Mouse (Mus musculus) frontal cortex, postnatal 10 days (tissue): ENCODE measurements at regions not wholly inside any gene's neighbourhood (a gene's known extent, or its start where the extent isn't known, plus 50 kb on each side); places are given as distances from the start of the nearest gene placed in this dataset.

ENCODE experiments used
- DNase-seq, 2 experiments: peaks; one replicate each; pipeline ENCODE4 v3.0.0; 2022; ENCODE audit warnings: low spot score in 2 of 2, mixed read lengths in 1 of 2

GRCm38 (mm10) chr2:45630081-45630480 is 512.9 kb upstream of the Zeb2 start:
- no peak for DNase-seq

GRCm38 (mm10) chr2:45629616-45630015 is 512.4 kb upstream of the Zeb2 start:
- DNase-seq: no peak

- no peak for DNase-seq
Observed at GRCm38 (mm10) chr2:45623056-45623455, 505.9 kb upstream of the Zeb2 start.

GRCm38 (mm10) chr2:45608926-45609325 is 491.7 kb upstream of the Zeb2 start:
- DNase-seq: no peak

- no peak for DNase-seq
Observed at GRCm38 (mm10) chr2:45607393-45607792, 490.2 kb upstream of the Zeb2 start.

- DNase-seq: no peak
Observed at GRCm38 (mm10) chr2:45601332-45601900, 484.2 kb upstream of the Zeb2 start.

GRCm38 (mm10) chr2:45593765-45594164 is 476.6 kb upstream of the Zeb2 start:
- no peak for DNase-seq

- no peak for DNase-seq
Observed at GRCm38 (mm10) chr2:45590980-45591379, 473.8 kb upstream of the Zeb2 start.

GRCm38 (mm10) chr2:45588248-45588647 is 471.1 kb upstream of the Zeb2 start:
- DNase-seq: no peak

DNA sequence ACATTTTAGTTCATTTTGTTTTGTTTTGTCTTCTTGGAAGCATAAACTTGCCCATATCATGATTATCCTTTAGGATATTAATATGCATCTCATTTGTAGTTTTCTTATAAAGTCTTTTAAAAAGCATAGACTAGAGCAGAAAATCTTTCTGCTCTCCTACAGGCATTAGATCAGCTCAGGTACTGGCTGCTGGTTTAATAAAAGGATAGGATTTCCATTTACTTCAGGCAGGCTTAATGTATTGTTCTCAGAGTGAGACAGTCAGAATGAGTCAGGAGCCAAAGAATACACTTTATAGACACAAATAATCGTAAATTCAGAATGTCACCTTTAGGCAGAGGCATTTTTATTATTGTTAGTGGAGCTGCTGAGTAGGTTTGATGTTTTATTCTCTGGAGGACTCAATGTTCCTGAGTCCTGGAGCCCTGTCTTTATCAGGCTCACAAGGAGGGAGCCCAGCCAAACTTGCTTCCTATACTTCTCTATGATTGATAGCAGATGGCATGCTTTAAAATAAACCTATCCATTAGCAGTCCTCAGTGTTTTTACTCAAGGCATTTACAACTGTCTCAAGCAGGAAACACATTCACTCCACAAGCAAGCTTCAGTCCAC is 469.5 kb upstream of the Zeb2 start:
- DNase-seq: no peak

DNA sequence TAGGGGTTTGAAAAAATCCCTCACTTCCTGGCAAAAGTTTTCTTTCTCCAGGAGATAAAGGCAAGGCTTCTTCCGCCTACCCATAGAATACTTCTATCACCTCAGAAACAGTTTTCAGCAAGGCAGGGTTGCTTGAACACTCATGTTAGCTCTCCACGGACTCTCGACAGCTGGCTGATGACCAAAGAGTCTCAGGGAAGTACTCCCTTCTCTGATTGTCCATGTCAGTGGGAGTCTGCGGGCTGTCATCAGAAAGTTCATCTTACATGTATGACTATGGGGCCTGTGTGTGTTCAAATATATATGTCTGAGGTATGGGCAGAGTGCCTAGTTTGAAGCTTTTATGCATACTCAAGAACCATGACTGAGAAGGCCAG is 464.3 kb upstream of the Zeb2 start:
- DNase-seq: no peak

DNA sequence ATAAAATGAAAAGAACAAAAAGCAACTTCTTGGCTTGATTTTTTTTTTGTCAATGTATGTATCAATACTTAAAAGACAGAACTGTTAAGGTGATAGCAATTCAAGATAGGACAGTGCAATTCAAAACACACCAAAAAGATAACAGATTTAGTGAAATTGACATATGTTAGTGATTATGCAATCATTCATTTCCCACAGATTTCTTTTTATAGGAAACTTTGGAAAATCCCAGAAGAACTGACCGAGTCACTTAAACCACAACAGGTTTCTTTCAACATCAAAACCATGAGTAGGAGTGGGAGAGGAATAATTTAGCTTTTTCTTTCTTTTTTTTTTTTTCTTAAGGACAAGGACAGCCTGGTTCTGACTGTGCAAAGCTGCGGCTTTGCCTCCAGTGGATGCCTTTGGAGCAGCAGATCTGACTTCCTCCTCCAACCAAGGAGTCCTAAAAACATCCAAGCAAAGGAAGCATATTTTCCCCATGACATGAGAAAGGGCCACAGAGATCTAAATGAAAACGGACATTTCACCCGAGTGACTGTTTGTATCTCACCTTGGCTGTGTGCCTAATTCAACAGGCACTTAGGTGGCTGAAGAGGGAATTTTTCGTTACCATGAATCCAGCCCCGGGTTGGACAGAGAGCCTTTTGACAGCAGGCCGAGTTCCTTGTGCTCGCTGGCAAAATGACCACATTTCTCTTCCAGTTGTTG is 463.8 kb upstream of the Zeb2 start:
- peak in 1 of 2 experiments; percentile 6 for DNase-seq

GRCm38 (mm10) chr2:45572906-45573305 is 455.7 kb upstream of the Zeb2 start:
- DNase-seq: no peak

GRCm38 (mm10) chr2:45554707-45555106 is 437.5 kb upstream of the Zeb2 start:
- no peak for DNase-seq

GRCm38 (mm10) chr2:45541394-45541793 is 424.2 kb upstream of the Zeb2 start:
- no peak for DNase-seq

DNA sequence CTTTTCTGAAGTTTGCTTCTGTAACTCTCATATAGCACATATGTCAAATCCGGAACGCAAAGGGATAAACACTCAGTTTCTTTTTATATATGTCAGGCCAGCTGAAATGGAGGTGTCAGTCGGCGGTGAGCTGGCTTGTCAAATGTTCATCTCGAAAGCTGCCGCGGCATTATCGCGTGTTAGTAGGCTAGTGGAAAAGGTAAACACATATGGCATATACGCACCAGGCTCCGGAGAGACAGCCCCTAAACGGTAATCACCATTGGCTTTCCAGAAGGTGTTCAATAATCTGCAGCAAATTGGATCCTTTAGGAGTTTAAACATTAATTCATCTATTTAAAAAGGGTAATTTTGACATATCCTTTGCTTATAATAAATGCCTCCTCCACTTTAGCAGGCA is 421.8 kb upstream of the Zeb2 start:
- DNase-seq: no peak

GRCm38 (mm10) chr2:45537722-45538121 is 420.5 kb upstream of the Zeb2 start:
- no peak for DNase-seq

GRCm38 (mm10) chr2:45534806-45535205 is 417.6 kb upstream of the Zeb2 start:
- DNase-seq: no peak

DNA sequence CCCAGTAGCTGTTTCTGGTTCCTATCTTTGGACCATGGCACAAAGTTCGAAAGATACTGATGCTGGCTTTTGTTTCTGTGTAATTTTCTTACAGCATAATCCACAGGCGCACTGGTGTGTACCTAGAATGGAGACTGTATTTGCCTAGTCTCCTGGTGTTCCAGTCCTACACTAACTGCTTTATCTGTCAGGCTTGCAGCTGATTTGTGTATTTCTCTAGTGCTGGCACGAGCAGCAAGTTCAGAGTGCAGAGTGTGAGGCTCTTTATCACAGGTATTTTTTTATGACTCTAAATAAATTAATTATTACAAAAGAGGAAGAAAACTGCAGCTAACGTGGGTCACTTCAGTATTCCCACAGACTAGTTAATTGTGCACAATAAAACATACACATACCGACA is 405.1 kb upstream of the Zeb2 start:
- DNase-seq: no peak

DNA sequence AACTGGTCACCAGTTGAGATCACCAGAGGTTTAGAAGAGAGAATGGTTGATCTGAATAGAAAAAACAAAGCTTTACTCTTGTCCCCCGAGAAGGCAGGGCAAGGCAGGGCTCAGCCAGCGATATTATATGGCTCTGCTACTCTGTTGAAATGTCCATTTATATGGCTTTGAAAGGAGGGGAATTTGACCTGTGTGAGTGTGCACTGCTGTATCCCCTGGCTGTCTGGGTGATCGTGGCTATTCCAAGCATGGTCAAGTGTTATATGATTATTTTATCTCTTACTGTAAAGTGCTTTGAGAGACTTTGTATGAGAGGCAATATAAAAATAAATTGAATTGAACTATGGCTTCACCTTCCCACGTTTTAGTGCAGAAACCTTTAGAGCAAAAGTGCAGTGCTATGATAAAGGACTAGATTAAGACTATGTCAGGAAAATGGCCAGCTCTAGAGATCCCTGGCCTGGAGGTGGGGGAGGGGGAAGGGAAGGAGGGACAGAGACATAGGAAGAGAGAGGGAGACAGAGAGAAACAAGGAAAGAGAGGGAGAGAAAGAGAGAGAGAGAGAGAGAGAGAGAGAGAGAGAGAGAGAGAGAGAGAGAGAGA is 402.5 kb upstream of the Zeb2 start:
- no peak for DNase-seq

- DNase-seq: no peak
Observed at GRCm38 (mm10) chr2:45514290-45515180, 397.3 kb upstream of the Zeb2 start.

DNA sequence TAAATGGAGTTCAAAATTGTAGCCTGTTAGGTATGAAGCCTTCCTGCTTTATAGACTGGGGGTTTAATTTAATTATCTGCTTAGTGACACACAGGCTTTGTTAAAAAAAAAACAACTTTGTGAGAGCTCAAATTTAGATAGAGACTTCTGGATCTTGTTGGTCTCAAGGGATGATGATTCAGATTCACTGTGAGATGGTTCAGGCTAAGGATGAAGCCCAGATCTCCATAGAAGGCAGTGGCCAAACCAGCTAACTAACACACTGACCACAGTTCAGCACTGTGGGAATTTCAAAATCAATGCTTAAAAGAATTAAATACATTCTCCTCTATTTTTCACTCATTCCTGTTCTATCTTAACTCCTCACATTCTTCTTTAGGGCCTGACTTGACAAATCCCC is 395.7 kb upstream of the Zeb2 start:
- no peak for DNase-seq
